Mouse (Mus musculus) heart, embryonic 13.5 days (tissue): ENCODE measurements around the gene Ptprg. TPM values are rescaled to one million over a fixed set of nuclear protein-coding genes. Genes with fewer than 3 reads are reported as not detected.
A peak's percentile ranks its signal among the peaks of the same experiment; 100 is the strongest.
"Not testable (repeated sequence)": the region's sequence is repeated elsewhere in the genome, so short reads cannot be mapped to it uniquely, and the experiment has no call there.

Experiments
- ATAC-seq: fragments of 200-750 bp; cut with Nextera tagmentation; 2 replicates; pipeline ENCODE4 v1.8.0; 2017; ENCODE audit warnings: moderate TSS enrichment; ENCODE audit not compliant: insufficient number of reproducible peaks, low FRiP score, low TSS enrichment; ENCODE audit errors: extremely low read depth
- H3K27ac ChIP-seq: fragments of 300-500 bp; sonication (generic); replicated peaks from 2 replicates; pipeline ENCODE4 v1.5.1; 2015; ENCODE audit warnings: moderate library complexity, mild to moderate bottlenecking, inconsistent platforms
- H3K27me3 ChIP-seq: fragments of 300-500 bp; sonication (generic); replicated peaks from 2 replicates; pipeline ENCODE4 v1.6.1; 2015; ENCODE audit warnings: mild to moderate bottlenecking, inconsistent platforms
- H3K36me3 ChIP-seq: fragments of 300-500 bp; sonication (generic); 2 replicates; pipeline ENCODE4 v1.6.1; 2015; ENCODE audit warnings: mild to moderate bottlenecking, inconsistent platforms
- H3K4me1 ChIP-seq: fragments of 300-500 bp; sonication (generic); 2 replicates; pipeline ENCODE4 v1.6.1; 2015; ENCODE audit warnings: inconsistent platforms
- H3K4me2 ChIP-seq: fragments of 300-500 bp; sonication (generic); 2 replicates; pipeline ENCODE4 v1.6.1; 2015; ENCODE audit warnings: inconsistent platforms, mild to moderate bottlenecking, moderate library complexity
- H3K4me3 ChIP-seq: fragments of 300-500 bp; sonication (generic); 2 replicates; pipeline ENCODE4 v1.5.1; 2015; ENCODE audit warnings: moderate library complexity, mild to moderate bottlenecking, inconsistent platforms
- H3K9ac ChIP-seq: fragments of 300-500 bp; sonication (generic); 2 replicates; pipeline ENCODE4 v1.6.1; 2015; ENCODE audit warnings: inconsistent platforms, mild to moderate bottlenecking, moderate library complexity
- H3K9me3 ChIP-seq: fragments of 300-500 bp; sonication (generic); 2 replicates; pipeline ENCODE4 v1.6.1; 2016; ENCODE audit warnings: inconsistent platforms
- WGBS: fragments of 180-500 bp; shearing (Covaris S2); methylation state at CpG from one replicate; pipeline ENCODE4 v1.1.7; 2015; ENCODE audit warnings: mixed read lengths; 5-methylcytosine and 5-hydroxymethylcytosine counted together
- polyA plus RNA-seq: library from polyadenylated mRNA; unstranded; fragments of >200 nt; fragmentation: Nextera tagmentation; extraction: Ambion mirVana; gene quantifications from 2 replicates; pipeline ENCODE4 v1.2.1, GENCODE M21; 2015

Ptprg gene
- polyA plus RNA-seq, 1 experiment from 2014 or later, result 18.3 TPM

GRCm38 (mm10) chr14:11807465-11807864 is 254.1 kb downstream of the Ptprg start:
- 69% methylated on average over 4 of the region's 4 CpGs for WGBS
- no peaks in the 10 kb centered on the region for H3K36me3 ChIP-seq
- no peaks in the 10 kb centered on the region for H3K27me3 ChIP-seq
- H3K4me2 ChIP-seq, result no peak overlapping the region
- no peak for ATAC-seq
- no peak overlapping the region for H3K9ac ChIP-seq
- no peak overlapping the region for H3K27ac ChIP-seq
- H3K4me1 ChIP-seq, result 0 out of 2 replicates have a peak, but pooled peaks cover 11% of the 10 kb centered on the region
- no peak overlapping the region for H3K4me3 ChIP-seq
- H3K9me3 ChIP-seq, result no peaks in the 10 kb centered on the region

DNA sequence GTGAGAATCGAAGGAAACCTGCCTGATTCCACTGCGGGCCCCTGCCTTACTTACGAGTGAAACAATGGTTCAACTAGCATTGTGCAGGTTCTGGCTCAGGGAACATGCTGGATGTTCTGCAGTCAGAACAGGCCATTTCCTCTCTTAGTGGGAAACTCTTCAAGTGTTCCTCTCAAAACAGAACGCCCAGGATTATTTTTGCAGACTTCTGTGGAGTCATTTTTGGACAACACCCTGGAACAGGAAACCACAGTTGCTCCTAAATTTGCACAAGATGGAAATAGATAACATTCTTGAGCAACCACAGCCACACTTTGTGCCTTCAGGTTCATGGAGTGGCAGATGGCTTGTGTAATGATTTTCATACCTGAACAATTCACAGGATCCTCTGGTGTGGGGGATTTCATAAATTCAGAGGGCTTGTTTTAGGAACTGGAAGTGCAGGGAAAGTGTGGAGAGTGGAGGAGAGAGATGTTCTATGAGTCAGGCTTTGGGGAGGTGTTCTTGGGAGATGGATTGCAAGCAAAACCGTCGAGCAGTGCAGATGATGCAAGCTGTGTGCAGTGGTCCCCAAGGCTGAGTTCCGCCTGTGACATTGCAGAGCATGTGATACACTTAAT is 257.9 kb downstream of the Ptprg start:
- H3K27ac ChIP-seq, result 0 out of 2 replicates have a peak overlapping the region, but pooled peaks have one; percentile 16
- no peak overlapping the region for H3K4me2 ChIP-seq
- H3K4me3 ChIP-seq, result no peak overlapping the region
- WGBS, result 68% methylated on average over 7 of the region's 7 CpGs
- no peaks in the 10 kb centered on the region for H3K36me3 ChIP-seq
- H3K9me3 ChIP-seq, result no peaks in the 10 kb centered on the region
- no peak overlapping the region for H3K9ac ChIP-seq
- ATAC-seq, result no peak
- no peaks in the 10 kb centered on the region for H3K27me3 ChIP-seq
- H3K4me1 ChIP-seq, result 0 out of 2 replicates have a peak, but pooled peaks cover 10% of the 10 kb centered on the region

GRCm38 (mm10) chr14:11812291-11812690 is 259.0 kb downstream of the Ptprg start:
- 0 out of 2 replicates have a peak, but pooled peaks cover 6% of the 10 kb centered on the region for H3K4me1 ChIP-seq
- H3K4me3 ChIP-seq, result no peak overlapping the region
- H3K27me3 ChIP-seq, result no peaks in the 10 kb centered on the region
- no peaks in the 10 kb centered on the region for H3K36me3 ChIP-seq
- no peak overlapping the region for H3K4me2 ChIP-seq
- no peak for ATAC-seq
- no peaks in the 10 kb centered on the region for H3K9me3 ChIP-seq
- 83% methylated on average over 7 of the region's 7 CpGs for WGBS
- no peak overlapping the region for H3K9ac ChIP-seq
- H3K27ac ChIP-seq, result no peak overlapping the region

GRCm38 (mm10) chr14:11814811-11815210 is 261.5 kb downstream of the Ptprg start:
- H3K4me1 ChIP-seq, H3K36me3 ChIP-seq, ATAC-seq, H3K9me3 ChIP-seq, H3K9ac ChIP-seq, H3K27ac ChIP-seq, H3K4me3 ChIP-seq, H3K27me3 ChIP-seq, H3K4me2 ChIP-seq: not testable (repeated sequence)
- WGBS, result 57% methylated on average over 4 of the region's 4 CpGs

GRCm38 (mm10) chr14:11817236-11817635 is 263.9 kb downstream of the Ptprg start:
- H3K27me3 ChIP-seq, result no peaks in the 10 kb centered on the region
- no peak overlapping the region for H3K4me3 ChIP-seq

DNA sequence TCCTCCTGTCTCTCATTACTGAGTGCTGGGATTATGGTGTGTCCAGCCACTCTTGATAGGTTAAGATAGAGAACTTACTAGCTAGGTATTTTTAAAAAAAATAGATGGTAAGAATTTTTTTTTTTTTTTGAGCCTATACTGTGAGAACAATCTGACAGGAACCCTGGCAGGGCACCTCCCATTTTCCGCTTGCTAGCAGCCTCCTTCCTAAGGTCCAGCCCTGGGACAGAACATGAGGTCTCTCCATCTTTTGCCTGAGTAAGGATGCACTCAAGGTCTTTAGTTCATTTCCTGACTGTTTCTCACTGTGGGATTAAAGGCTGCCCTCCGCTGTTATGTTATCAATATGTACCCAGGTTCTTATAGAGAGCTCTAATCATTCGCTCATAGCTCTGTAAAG is 264.7 kb downstream of the Ptprg start:
- 83% methylated on average over 3 of the region's 3 CpGs for WGBS
- Histone ChIP-seq H3K27me3 (no peaks in the 10 kb centered on the region), H3K27ac (no peak overlapping the region), H3K9ac (no peak overlapping the region), H3K4me2 (no peak overlapping the region), H3K4me3 (no peak overlapping the region), H3K36me3 (no peaks in the 10 kb centered on the region), H3K4me1 (no peaks in the 10 kb centered on the region), H3K9me3 (no peaks in the 10 kb centered on the region)
- no peak; the same call in 1 of the 2 replicates for ATAC-seq

More at GRCm38 (mm10) chr14:11817236-11817635, 263.9 kb downstream of the Ptprg start:
- Histone ChIP-seq H3K36me3 (no peaks in the 10 kb centered on the region), H3K4me2 (no peak overlapping the region), H3K9me3 (no peaks in the 10 kb centered on the region), H3K27ac (no peak overlapping the region), H3K4me1 (no peaks in the 10 kb centered on the region), H3K9ac (no peak overlapping the region)
- whole genome bisulfite sequencing, result 71% methylated on average over 6 of the region's 6 CpGs
- ATAC-seq, result no peak

DNA sequence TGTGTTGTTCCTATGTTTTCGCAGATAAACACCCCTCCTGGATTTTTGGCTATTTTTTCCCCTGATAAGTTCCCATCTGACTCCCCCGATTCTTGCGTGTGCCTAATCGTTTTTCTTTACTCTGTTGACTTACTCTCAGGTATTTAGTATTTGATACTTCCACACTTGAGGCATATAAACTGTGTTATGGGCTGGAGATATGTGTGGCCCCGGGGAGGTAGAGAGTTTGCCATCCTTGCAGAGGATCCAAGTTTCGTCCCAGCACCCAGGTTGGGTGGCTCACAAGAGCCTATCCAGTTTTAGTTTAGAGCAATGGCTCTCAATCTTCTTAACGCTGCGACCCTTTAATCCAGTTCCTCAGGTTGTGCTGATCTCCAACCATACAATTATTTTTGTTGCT is 265.4 kb downstream of the Ptprg start:
- no peak overlapping the region for H3K4me3 ChIP-seq
- 82% methylated on average over 8 of the region's 8 CpGs for WGBS

GRCm38 (mm10) chr14:11819326-11819725 is 266.0 kb downstream of the Ptprg start:
- no peak for ATAC-seq
- WGBS, result 77% methylated on average over 2 of the region's 2 CpGs
- no peak overlapping the region for H3K9ac ChIP-seq
- H3K27me3 ChIP-seq, result no peaks in the 10 kb centered on the region
- H3K27ac ChIP-seq, result no peak overlapping the region
- no peaks in the 10 kb centered on the region for H3K36me3 ChIP-seq
- H3K4me2 ChIP-seq, result no peak overlapping the region
- H3K4me1 ChIP-seq, result no peaks in the 10 kb centered on the region
- no peaks in the 10 kb centered on the region for H3K9me3 ChIP-seq
- no peak overlapping the region for H3K4me3 ChIP-seq

More for the DNA sequence above, 265.4 kb downstream of the Ptprg start:
- H3K4me2 ChIP-seq, result no peak overlapping the region
- H3K36me3 ChIP-seq, result no peaks in the 10 kb centered on the region
- no peaks in the 10 kb centered on the region for H3K9me3 ChIP-seq
- no peaks in the 10 kb centered on the region for H3K27me3 ChIP-seq
- H3K9ac ChIP-seq, result no peak overlapping the region
- H3K27ac ChIP-seq, result no peak overlapping the region
- ATAC-seq, result no peak; the same call in 1 of the 2 replicates
- no peaks in the 10 kb centered on the region for H3K4me1 ChIP-seq

- H3K36me3 ChIP-seq, result no peaks in the 10 kb centered on the region
- H3K9ac ChIP-seq, result no peak overlapping the region
- 66% methylated on average over 7 of the region's 7 CpGs for WGBS
- no peak overlapping the region for H3K4me3 ChIP-seq
- 0 out of 2 replicates have a peak, but pooled peaks cover 4% of the 10 kb centered on the region for H3K4me1 ChIP-seq
- ATAC-seq, result no peak
- no peaks in the 10 kb centered on the region for H3K27me3 ChIP-seq
- no peak overlapping the region for H3K27ac ChIP-seq
- H3K9me3 ChIP-seq, result no peaks in the 10 kb centered on the region
- no peak overlapping the region for H3K4me2 ChIP-seq
Measured at GRCm38 (mm10) chr14:11822830-11823700, 269.7 kb downstream of the Ptprg start.

DNA sequence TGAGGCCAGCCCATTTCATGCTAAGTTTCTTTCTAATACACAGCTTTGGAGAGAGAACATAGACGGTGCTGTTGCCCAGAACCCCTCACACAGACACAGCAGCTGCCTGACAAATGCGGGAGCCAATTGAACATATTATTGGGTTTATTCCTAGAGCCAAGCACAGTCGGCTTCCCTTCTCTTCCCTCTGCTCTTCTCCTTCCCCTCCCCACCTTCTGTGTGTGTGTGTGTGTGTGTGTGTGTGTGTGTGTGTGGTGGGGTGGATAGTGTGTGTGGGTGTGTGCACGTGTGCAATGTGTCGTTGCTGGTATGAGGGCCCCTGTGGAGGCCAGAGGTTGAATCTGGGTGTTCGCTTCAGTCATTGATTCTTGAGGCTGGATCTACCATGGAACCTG is 270.4 kb downstream of the Ptprg start:
- ATAC-seq, result no peak

DNA sequence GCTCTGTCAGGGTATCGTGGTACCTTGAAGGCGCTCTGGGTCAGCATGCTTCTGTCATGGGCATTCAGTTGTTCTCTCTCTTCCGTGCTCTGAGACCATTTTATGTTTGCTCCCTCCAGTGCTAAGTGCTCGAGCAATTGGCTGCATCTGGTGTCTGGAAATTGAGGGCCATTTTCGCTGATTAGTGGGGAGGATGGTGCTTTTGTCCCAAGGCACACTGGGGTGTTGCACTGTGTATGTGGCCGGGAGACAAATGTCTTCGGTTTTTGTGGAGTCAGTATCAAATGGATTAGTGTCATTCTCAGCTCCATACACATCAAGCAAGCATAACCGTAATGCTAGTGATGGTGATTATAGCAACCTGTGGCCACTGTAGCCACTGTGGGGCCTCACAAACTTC is 271.6 kb downstream of the Ptprg start:
- Histone ChIP-seq H3K9me3 (no peaks in the 10 kb centered on the region), H3K4me1 (0 out of 2 replicates have a peak, but pooled peaks cover 6% of the 10 kb centered on the region), H3K4me3 (no peak overlapping the region), H3K36me3 (no peaks in the 10 kb centered on the region), H3K27ac (no peak overlapping the region), H3K9ac (no peak overlapping the region), H3K4me2 (no peak overlapping the region), H3K27me3 (no peaks in the 10 kb centered on the region)
- WGBS, result 85% methylated on average over 8 of the region's 8 CpGs
- ATAC-seq, result no peak

More for the DNA sequence above, 270.4 kb downstream of the Ptprg start:
- no peaks in the 10 kb centered on the region for H3K9me3 ChIP-seq
- H3K27me3 ChIP-seq, result no peaks in the 10 kb centered on the region
- no peaks in the 10 kb centered on the region for H3K36me3 ChIP-seq
- H3K4me3 ChIP-seq, result no peak overlapping the region
- WGBS, result 79% methylated on average over 6 of the region's 6 CpGs
- no peak overlapping the region for H3K9ac ChIP-seq
- H3K4me2 ChIP-seq, result no peak overlapping the region
- H3K27ac ChIP-seq, result no peak overlapping the region
- H3K4me1 ChIP-seq, result 0 out of 2 replicates have a peak, but pooled peaks cover 6% of the 10 kb centered on the region
